Mouse (Mus musculus) neural tube, embryonic 11.5 days (tissue): Measurements from ENCODE around the gene Mt2. TPM values are rescaled to one million over a fixed set of nuclear protein-coding genes. Genes with fewer than 3 reads are reported as not detected.
"Not testable (repeated sequence)": the region's sequence is repeated elsewhere in the genome, so short reads cannot be mapped to it uniquely, and the experiment has no call there.

Experiments
- ATAC-seq: fragments of 200-750 bp; cut with Nextera tagmentation; 2 replicates; pipeline ENCODE4 v1.8.0; 2017; ENCODE audit warnings: moderate number of reproducible peaks, mild to moderate bottlenecking, moderate TSS enrichment, moderate library complexity; ENCODE audit not compliant: insufficient read depth, low FRiP score, low TSS enrichment
- DNase-seq: peaks from one replicate; pipeline ENCODE4 v3.0.0-alpha.2; 2015; ENCODE audit warnings: low spot score
- H3K27ac ChIP-seq: fragments of 300-500 bp; sonication (generic); 2 replicates; pipeline ENCODE4 v1.5.1; 2014; ENCODE audit warnings: low read depth, mild to moderate bottlenecking, low read length
- H3K27me3 ChIP-seq: fragments of 300-500 bp; sonication (generic); 2 replicates; pipeline ENCODE4 v1.6.1; 2014; ENCODE audit warnings: mild to moderate bottlenecking, low read length, mixed read lengths; ENCODE audit not compliant: control insufficient read depth, insufficient read depth
- H3K36me3 ChIP-seq: fragments of 300-500 bp; sonication (generic); 2 replicates; pipeline ENCODE4 v1.6.1; 2014; ENCODE audit warnings: mild to moderate bottlenecking, low read length, moderate library complexity, mixed read lengths; ENCODE audit not compliant: control insufficient read depth, insufficient read depth
- H3K4me1 ChIP-seq: fragments of 300-500 bp; sonication (generic); 2 replicates; pipeline ENCODE4 v1.6.1; 2014; ENCODE audit warnings: low read length, mixed read lengths; ENCODE audit not compliant: control insufficient read depth, insufficient read depth
- H3K4me2 ChIP-seq: fragments of 300-500 bp; sonication (generic); 2 replicates; pipeline ENCODE4 v1.6.1; 2014; ENCODE audit warnings: low read depth, mild to moderate bottlenecking, moderate library complexity
- H3K4me3 ChIP-seq: fragments of 300-500 bp; sonication (generic); 2 replicates; pipeline ENCODE4 v1.5.1; 2014; ENCODE audit warnings: low read depth, low read length
- H3K9ac ChIP-seq: fragments of 300-500 bp; sonication (generic); 2 replicates; pipeline ENCODE4 v1.6.1; 2014; ENCODE audit warnings: mild to moderate bottlenecking, low read length
- H3K9me3 ChIP-seq: fragments of 300-500 bp; sonication (generic); 2 replicates; pipeline ENCODE4 v1.6.1; 2016; ENCODE audit warnings: low read length; ENCODE audit not compliant: control insufficient read depth
- WGBS: fragments of 180-500 bp; shearing (Covaris S2); extraction: QIAGEN DNeasy Blood & Tissue Kit; methylation state at CpG from one replicate; pipeline ENCODE4 v1.1.7; 2014; 5-methylcytosine and 5-hydroxymethylcytosine counted together
- polyA plus RNA-seq: library from polyadenylated mRNA; unstranded; fragments of >200 nt; fragmentation: Nextera tagmentation; extraction: Ambion mirVana; gene quantifications from 2 replicates; pipeline ENCODE4 v1.2.1, GENCODE M21; 2014

Mt2 gene
- polyA plus RNA-seq, 1 experiment from 2014 or later: 21.2 TPM

- Histone ChIP-seq H3K36me3 (no peaks in the 10 kb centered on the region), H3K9ac (no peak overlapping the region), H3K4me3 (no peak overlapping the region), H3K4me2 (no peak overlapping the region), H3K9me3 (no peaks in the 10 kb centered on the region), H3K27me3 (0 out of 2 replicates have a peak, but pooled peaks cover 2% of the 10 kb centered on the region), H3K4me1 (peaks cover 6% of the 10 kb centered on the region), H3K27ac (no peak overlapping the region)
- ATAC-seq: no peak
- 86% methylated on average over 4 of the region's 4 CpGs for WGBS
- DNase-seq: no peak
Measured at GRCm38 (mm10) chr8:94156092-94156491, 16.4 kb upstream of the Mt2 start.

- 71% methylated on average over 8 of the region's 8 CpGs for WGBS
- H3K27me3 ChIP-seq, H3K4me2 ChIP-seq, H3K4me3 ChIP-seq, H3K9me3 ChIP-seq, H3K36me3 ChIP-seq, ATAC-seq, DNase-seq, H3K4me1 ChIP-seq, H3K27ac ChIP-seq, H3K9ac ChIP-seq: not testable (repeated sequence)
Measured at GRCm38 (mm10) chr8:94165772-94166171, 6.7 kb upstream of the Mt2 start.

- no peak overlapping the region for H3K27ac ChIP-seq
- H3K9me3 ChIP-seq: no peaks in the 10 kb centered on the region
- peaks cover 17% of the 10 kb centered on the region for H3K27me3 ChIP-seq
- WGBS: 3% methylated on average over 6 of the region's 6 CpGs
- no peak overlapping the region for H3K4me2 ChIP-seq
- peaks cover 6% of the 10 kb centered on the region for H3K4me1 ChIP-seq
- ATAC-seq (peak; percentile 58; the same call in 1 of the 2 replicates), DNase-seq (peak; percentile 88)
- H3K36me3 ChIP-seq: no peaks in the 10 kb centered on the region
- no peak overlapping the region for H3K9ac ChIP-seq
- no peak overlapping the region for H3K4me3 ChIP-seq
Measured at GRCm38 (mm10) chr8:94167244-94167643, 5.2 kb upstream of the Mt2 start.

- H3K27me3 ChIP-seq: peaks cover 40% of the 10 kb centered on the region
- 84% methylated on average over 5 of the region's 5 CpGs for WGBS
- no peak for ATAC-seq
Measured at GRCm38 (mm10) chr8:94169547-94169946, 2.9 kb upstream of the Mt2 start.

GRCm38 (mm10) chr8:94171321-94171755 is 1.1 kb upstream of the Mt2 start:
- DNase-seq (no peak), ATAC-seq (no peak)
- WGBS: 43% methylated on average over 10 of the region's 10 CpGs
- Histone ChIP-seq H3K4me2 (peak overlapping the region; percentile 77), H3K4me1 (peaks cover 13% of the 10 kb centered on the region), H3K27ac (no peak overlapping the region), H3K36me3 (no peaks in the 10 kb centered on the region), H3K27me3 (peaks cover 50% of the 10 kb centered on the region), H3K9ac (no peak overlapping the region), H3K9me3 (no peaks in the 10 kb centered on the region), H3K4me3 (no peak overlapping the region)

More at GRCm38 (mm10) chr8:94169547-94169946, 2.9 kb upstream of the Mt2 start:
- H3K9me3 ChIP-seq: no peaks in the 10 kb centered on the region
- H3K4me2 ChIP-seq: no peak overlapping the region
- H3K27ac ChIP-seq: no peak overlapping the region
- no peak overlapping the region for H3K4me3 ChIP-seq
- no peak for DNase-seq
- H3K4me1 ChIP-seq: peaks cover 13% of the 10 kb centered on the region
- no peaks in the 10 kb centered on the region for H3K36me3 ChIP-seq
- no peak overlapping the region for H3K9ac ChIP-seq

- no peak overlapping the region for H3K9ac ChIP-seq
- no peaks in the 10 kb centered on the region for H3K9me3 ChIP-seq
- no peaks in the 10 kb centered on the region for H3K36me3 ChIP-seq
- peak; percentile 53 for DNase-seq
- H3K27ac ChIP-seq: no peak overlapping the region
- peak overlapping the region; percentile 77 for H3K4me2 ChIP-seq
- ATAC-seq: no peak
- peaks cover 57% of the 10 kb centered on the region for H3K27me3 ChIP-seq
- WGBS: under 1% methylated on average over 39 of the region's 39 CpGs
- peaks cover 13% of the 10 kb centered on the region for H3K4me1 ChIP-seq
- peak overlapping the region; percentile 37 for H3K4me3 ChIP-seq
Measured at GRCm38 (mm10) chr8:94172809-94173732, 607 bp downstream of the Mt2 start.

GRCm38 (mm10) chr8:94173848-94174403 is 1.5 kb downstream of the Mt2 start:
- no peak for DNase-seq
- peaks cover 16% of the 10 kb centered on the region for H3K4me1 ChIP-seq
- no peak overlapping the region for H3K4me2 ChIP-seq
- peaks cover 66% of the 10 kb centered on the region for H3K27me3 ChIP-seq
- H3K9ac ChIP-seq: no peak overlapping the region
- no peak overlapping the region for H3K27ac ChIP-seq
- WGBS: 53% methylated on average over 11 of the region's 11 CpGs
- ATAC-seq: no peak
- no peaks in the 10 kb centered on the region for H3K36me3 ChIP-seq
- no peak overlapping the region for H3K4me3 ChIP-seq
- no peaks in the 10 kb centered on the region for H3K9me3 ChIP-seq

GRCm38 (mm10) chr8:94174619-94175213 is 2.3 kb downstream of the Mt2 start:
- no peak overlapping the region for H3K4me2 ChIP-seq
- no peaks in the 10 kb centered on the region for H3K9me3 ChIP-seq
- no peak overlapping the region for H3K27ac ChIP-seq
- peaks cover 19% of the 10 kb centered on the region for H3K4me1 ChIP-seq
- peaks cover 74% of the 10 kb centered on the region for H3K27me3 ChIP-seq
- no peak for DNase-seq
- H3K4me3 ChIP-seq: no peak overlapping the region
- 22% methylated on average over 7 of the region's 7 CpGs for WGBS
- H3K9ac ChIP-seq: no peak overlapping the region
- no peaks in the 10 kb centered on the region for H3K36me3 ChIP-seq
- ATAC-seq: no peak
